Mouse (Mus musculus) MEL (cell line): ENCODE data around the gene Ilf2. TPM values are rescaled to one million over a fixed set of nuclear protein-coding genes. Genes with fewer than 3 reads are reported as not detected.

Source experiments
- DNase-seq: peaks from one replicate; pipeline ENCODE4 v3.0.0; 2011; ENCODE audit warnings: low read depth, low spot score
- H3K27ac ChIP-seq: 2 replicates; pipeline ENCODE4 v1.5.1; 2012; ENCODE audit warnings: low read depth, mild to moderate bottlenecking, control low read depth, low read length, moderate library complexity; ENCODE audit not compliant: control insufficient read depth
- H3K27me3 ChIP-seq, 2 experiments: fragments of 150-350 bp in 1 of 2; sonication (generic) in 1 of 2; 2 replicates each; pipeline ENCODE4 v1.6.1; 2012; ENCODE audit warnings: low read length in 2 of 2, mild to moderate bottlenecking in 2 of 2, improper control_type of control experiment in 1 of 2, moderate library complexity in 1 of 2; ENCODE audit not compliant: insufficient read depth in 2 of 2, control insufficient read depth in 1 of 2
- H3K36me3 ChIP-seq, 2 experiments: 2 replicates each; pipeline ENCODE4 v1.6.1; 2012 to 2014; ENCODE audit warnings: low read length in 2 of 2, improper control_type of control experiment in 1 of 2, inconsistent platforms in 1 of 2, mild to moderate bottlenecking in 1 of 2; ENCODE audit not compliant: insufficient read depth in 2 of 2, control insufficient read depth in 1 of 2
- H3K4me1 ChIP-seq, 2 experiments: fragments of 150-350 bp in 1 of 2; sonication (generic) in 1 of 2; 2 replicates each; pipeline ENCODE4 v1.6.1; 2012; ENCODE audit warnings: low read length in 2 of 2, improper control_type of control experiment in 1 of 2, mild to moderate bottlenecking in 1 of 2; ENCODE audit not compliant: insufficient read depth in 2 of 2, control insufficient read depth in 1 of 2
- H3K4me3 ChIP-seq, 2 experiments: fragments of 150-350 bp in 1 of 2; sonication (generic) in 1 of 2; 2 replicates each; pipeline ENCODE4 v1.5.1; 2012; ENCODE audit warnings: low read depth in 2 of 2, low read length in 2 of 2, mild to moderate bottlenecking in 2 of 2, moderate library complexity in 2 of 2, control low read depth in 1 of 2, improper control_type of control experiment in 1 of 2; ENCODE audit not compliant: control insufficient read depth in 1 of 2, insufficient read depth in 1 of 2
- H3K79me2 ChIP-seq: 2 replicates; pipeline ENCODE4 v1.6.1; 2012; ENCODE audit warnings: mild to moderate bottlenecking, low read length, moderate library complexity; ENCODE audit not compliant: control insufficient read depth, poor library complexity, insufficient read depth
- H3K9ac ChIP-seq: 2 replicates; pipeline ENCODE4 v1.6.1; 2012; ENCODE audit warnings: low read depth, mild to moderate bottlenecking, control low read depth, low read length, moderate library complexity; ENCODE audit not compliant: control insufficient read depth, poor library complexity, severe bottlenecking
- H3K9me3 ChIP-seq: fragments of 150-350 bp; sonication (generic); replicated peaks from 2 replicates; pipeline ENCODE4 v1.6.1; 2012; ENCODE audit warnings: mild to moderate bottlenecking, low read length, improper control_type of control experiment, moderate library complexity; ENCODE audit not compliant: insufficient read depth
- BHLHE40 ChIP-seq: IDR thresholded peaks from 2 replicates; pipeline ENCODE4 v1.6.1; 2012; ENCODE audit warnings: low read depth, mild to moderate bottlenecking, inconsistent platforms, low read length, improper control_type of control experiment, borderline replicate concordance
- EP300 ChIP-seq, 2 experiments: IDR thresholded peaks; 2 replicates each; pipeline ENCODE4 v1.6.1; 2011; ENCODE audit warnings: improper control_type of control experiment in 2 of 2, low read length in 2 of 2, low read depth in 1 of 2, mild to moderate bottlenecking in 1 of 2
- ETS1 ChIP-seq: IDR thresholded peaks from 2 replicates; pipeline ENCODE4 v1.6.1; 2012; ENCODE audit warnings: low read depth, mild to moderate bottlenecking, inconsistent platforms, low read length, improper control_type of control experiment, moderate library complexity
- GABPA ChIP-seq: IDR thresholded peaks from 2 replicates; pipeline ENCODE4 v1.6.1; 2012; ENCODE audit warnings: low read depth, mild to moderate bottlenecking, inconsistent platforms, low read length, improper control_type of control experiment, moderate library complexity
- HCFC1 ChIP-seq: IDR thresholded peaks from 2 replicates; pipeline ENCODE4 v1.6.1; 2012; ENCODE audit warnings: low read depth, mild to moderate bottlenecking, inconsistent platforms, low read length, improper control_type of control experiment, moderate library complexity
- KAT2A ChIP-seq: conservative IDR thresholded peaks from 2 replicates; pipeline ENCODE4 v1.6.1; 2012; ENCODE audit warnings: low read depth, low read length, improper control_type of control experiment, inconsistent platforms
- MAFK ChIP-seq: IDR thresholded peaks from 2 replicates; pipeline ENCODE4 v1.6.1; 2011; ENCODE audit warnings: low read depth, mild to moderate bottlenecking, low read length, improper control_type of control experiment, borderline replicate concordance
- MEF2A ChIP-seq: IDR thresholded peaks from 2 replicates; pipeline ENCODE4 v1.6.1; 2014; ENCODE audit warnings: low read depth, mild to moderate bottlenecking, inconsistent platforms, low read length, improper control_type of control experiment; ENCODE audit not compliant: poor library complexity, insufficient replicate concordance, severe bottlenecking; ENCODE audit errors: extremely low read depth
- MYB ChIP-seq: IDR thresholded peaks from 2 replicates; pipeline ENCODE4 v1.6.1; 2011; ENCODE audit warnings: mild to moderate bottlenecking, low read depth, low read length, improper control_type of control experiment
- POLR2A ChIP-seq, 2 experiments: IDR thresholded peaks; 2 replicates each; pipeline ENCODE4 v1.6.1; 2011 to 2012; ENCODE audit warnings: low read length in 2 of 2, mild to moderate bottlenecking in 2 of 2, control low read depth in 1 of 2, improper control_type of control experiment in 1 of 2, low read depth in 1 of 2, moderate library complexity in 1 of 2; ENCODE audit not compliant: control insufficient read depth in 1 of 2, insufficient read depth in 1 of 2, poor library complexity in 1 of 2
- POLR2AphosphoS2 ChIP-seq: IDR thresholded peaks from 2 replicates; pipeline ENCODE4 v1.6.1; 2011; ENCODE audit warnings: low read length, improper control_type of control experiment
- POLR2AphosphoS5 ChIP-seq: IDR thresholded peaks from 2 replicates; pipeline ENCODE4 v1.6.1; 2012; ENCODE audit warnings: low read depth, borderline replicate concordance, mild to moderate bottlenecking, inconsistent platforms, low read length, moderate library complexity, mixed read lengths
- RCOR1 ChIP-seq: IDR thresholded peaks from 2 replicates; pipeline ENCODE4 v1.6.1; 2012; ENCODE audit warnings: low read depth, mild to moderate bottlenecking, inconsistent platforms, low read length, improper control_type of control experiment
- SIN3A ChIP-seq: IDR thresholded peaks from 2 replicates; pipeline ENCODE4 v1.6.1; 2012; ENCODE audit warnings: low read length, improper control_type of control experiment, inconsistent platforms
- TAL1 ChIP-seq: IDR thresholded peaks from 2 replicates; pipeline ENCODE4 v1.6.1; 2012; ENCODE audit warnings: mild to moderate bottlenecking, inconsistent platforms, low read length, moderate library complexity, mixed read lengths
- TBP ChIP-seq: IDR thresholded peaks from 2 replicates; pipeline ENCODE4 v1.8.0; 2011; ENCODE audit warnings: low read depth, low read length, improper control_type of control experiment
- UBTF ChIP-seq: IDR thresholded peaks from 2 replicates; pipeline ENCODE4 v1.6.1; 2012; ENCODE audit warnings: low read depth, mild to moderate bottlenecking, inconsistent platforms, low read length, improper control_type of control experiment, moderate library complexity, borderline replicate concordance; ENCODE audit not compliant: insufficient read depth
- USF2 ChIP-seq, 2 experiments: IDR thresholded peaks; 2 replicates each; pipeline ENCODE4 v1.6.1; 2011 to 2012; ENCODE audit warnings: improper control_type of control experiment in 2 of 2, low read length in 2 of 2, borderline replicate concordance in 1 of 2, inconsistent platforms in 1 of 2, low read depth in 1 of 2, mild to moderate bottlenecking in 1 of 2; ENCODE audit not compliant: insufficient read depth in 1 of 2
- polyA plus RNA-seq, 2 experiments: library from polyadenylated mRNA; stranded (reverse) in 1 of 2; unstranded in 1 of 2; fragments of >175 nt in 1 of 2; fragments of >200 nt in 1 of 2; gene quantifications; 2 replicates each; pipeline versions ENCODE4 v1.2.1 to v1.2.4; 2012; ENCODE audit warnings: low replicate concordance in 2 of 2, low read depth in 1 of 2; ENCODE audit not compliant: insufficient read length in 2 of 2, insufficient read depth in 1 of 2, missing spikeins in 1 of 2
- total RNA-seq: library from RNA; depleted of rRNA; stranded (reverse); fragments of 300-350 nt; gene quantifications from 2 replicates; pipeline ENCODE4 v1.2.3, GENCODE M21; 2012

The Ilf2 gene
- total and polyA plus RNA-seq, 3 experiments, result 107 to 223 (median 175) TPM

- TF ChIP-seq USF2 (IDR thresholded peaks at IDR 0.05; ENCODE audit: borderline replicate concordance in 1 of 2, insufficient read depth in 1 of 2, low read depth in 1 of 2, low read length in 2 of 2) (no peak), MEF2A (no peak), GABPA (no peak), BHLHE40 (no peak)
Observed at GRCm38 (mm10) chr3:90475831-90476611, at the start of gene Ilf2 (continued).

- DNase-seq, result no peak
- Histone ChIP-seq H3K27me3 (no peaks in the 10 kb centered on the region), H3K27ac (no peak overlapping the region), H3K4me3 (no peak overlapping the region)
- TF ChIP-seq TAL1, result no peak
- TF ChIP-seq, all 39 proteins: peak for 0
- Histone ChIP-seq H3K36me3 (peaks cover 12 to 46% of the 10 kb centered on the region in 2 experiments), H3K9me3 (no peaks in the 10 kb centered on the region), H3K9ac (no peak overlapping the region), H3K79me2 (peaks cover 15% of the 10 kb centered on the region), H3K4me1 (peaks cover 24 to 35% of the 10 kb centered on the region in 2 experiments)
Observed at GRCm38 (mm10) chr3:90427574-90427973, 48.4 kb upstream of the Ilf2 start.

GRCm38 (mm10) chr3:90428186-90428585 is 47.7 kb upstream of the Ilf2 start:
- H3K4me1 ChIP-seq, result peaks cover 24 to 35% of the 10 kb centered on the region in 2 experiments
- no peak for DNase-seq
- H3K9ac ChIP-seq, result no peak overlapping the region
- H3K36me3 ChIP-seq, result peaks cover 8 to 46% of the 10 kb centered on the region in 2 experiments
- H3K9me3 ChIP-seq, result no peaks in the 10 kb centered on the region
- no peak overlapping the region for H3K27ac ChIP-seq
- peaks cover 21% of the 10 kb centered on the region for H3K79me2 ChIP-seq
- TF ChIP-seq KAT2A (no peak), UBTF (no peak), MAFK (no peak), TBP (no peak), EP300 (IDR thresholded peaks at IDR 0.05; ENCODE audit: low read depth in 1 of 2, low read length in 2 of 2) (no peak), POLR2A (IDR thresholded peaks at IDR 0.05; ENCODE audit: control insufficient read depth in 1 of 2, insufficient read depth in 1 of 2, low read depth in 1 of 2, low read length in 2 of 2, poor library complexity in 1 of 2) (no peak), RCOR1 (no peak), HCFC1 (no peak), POLR2AphosphoS2 (no peak), MYB (no peak), SIN3A (no peak), POLR2AphosphoS5 (no peak), ETS1 (no peak), BHLHE40 (no peak)
- H3K27me3 ChIP-seq, result no peaks in the 10 kb centered on the region
- H3K4me3 ChIP-seq, result no peak overlapping the region
